Mouse (Mus musculus): ENCODE results near the gene Dusp12.

Gene Dusp12

DNA sequence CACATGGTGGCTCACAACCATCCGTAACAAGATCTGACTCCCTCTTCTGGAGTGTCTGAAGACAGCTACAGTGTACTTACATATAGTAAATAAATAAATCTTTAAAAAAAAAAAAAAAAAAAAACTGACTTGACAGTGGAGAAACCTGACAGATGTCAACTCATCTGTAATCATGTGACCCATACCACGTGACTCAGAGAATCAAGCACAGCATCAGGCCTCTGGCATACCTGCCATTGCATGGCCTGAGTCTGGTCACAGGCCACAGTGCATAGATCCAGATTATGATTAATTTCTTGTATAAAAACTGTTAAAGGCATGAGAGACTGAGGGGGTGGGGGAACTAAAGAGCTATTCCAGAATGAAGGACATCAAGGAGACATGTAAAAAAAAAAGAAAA lies 26.5 kb downstream of the Dusp12 start:
- no peak for DNase-seq

DNA sequence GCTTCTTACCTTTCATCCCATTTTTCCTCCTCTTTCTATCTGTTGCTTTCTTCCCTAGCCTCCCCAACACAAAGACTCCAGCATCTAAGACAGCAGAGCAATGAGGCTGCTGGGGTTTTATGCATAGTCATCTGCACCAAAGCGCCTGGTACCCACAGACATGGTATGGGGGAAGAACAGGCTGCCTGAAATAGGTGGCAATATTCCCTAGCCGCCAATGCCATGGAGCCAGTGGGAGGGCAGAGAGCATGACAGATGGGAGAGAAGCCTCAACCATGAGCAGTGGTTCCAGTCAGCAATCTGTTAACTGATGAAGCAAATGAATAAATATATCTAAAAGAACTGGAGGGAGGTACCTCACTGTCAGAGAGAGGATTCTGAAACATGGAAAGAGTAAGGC lies 28.0 kb downstream of the Dusp12 start:
- DNase-seq, result no peak

DNA sequence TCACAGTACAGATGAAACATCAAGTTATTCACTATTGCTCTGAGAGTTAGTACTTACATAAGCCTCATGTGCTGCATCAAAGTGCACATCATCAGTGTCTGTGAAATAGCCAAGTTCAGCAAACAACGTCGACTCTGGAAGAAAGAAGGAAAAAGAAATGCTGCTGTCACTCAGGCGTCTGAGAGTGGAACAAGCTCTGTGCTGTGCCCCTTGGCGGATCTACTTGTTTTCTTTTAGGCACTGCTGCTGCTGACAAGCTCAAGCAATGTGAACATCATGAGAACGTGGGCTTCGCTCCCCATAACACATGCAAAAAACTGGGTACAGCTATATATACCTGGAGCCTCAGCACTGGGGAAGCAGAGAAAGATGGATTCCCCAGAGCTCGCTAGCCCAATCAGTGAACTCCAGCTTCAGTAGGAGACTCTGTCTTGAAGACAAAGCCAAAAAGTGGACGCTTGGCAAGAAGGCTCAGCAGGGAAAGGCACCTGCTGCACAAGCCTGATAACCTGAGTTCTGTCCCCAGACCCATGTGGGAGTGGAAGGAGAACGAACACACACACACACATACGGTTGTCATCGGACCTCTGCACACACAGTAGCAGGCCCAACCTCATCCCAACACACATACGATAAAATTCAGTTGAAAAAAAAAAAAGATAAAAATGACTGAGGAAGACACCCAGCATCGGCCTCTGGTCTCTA lies 30.1 kb downstream of the Dusp12 start:
- no peak for DNase-seq

DNA sequence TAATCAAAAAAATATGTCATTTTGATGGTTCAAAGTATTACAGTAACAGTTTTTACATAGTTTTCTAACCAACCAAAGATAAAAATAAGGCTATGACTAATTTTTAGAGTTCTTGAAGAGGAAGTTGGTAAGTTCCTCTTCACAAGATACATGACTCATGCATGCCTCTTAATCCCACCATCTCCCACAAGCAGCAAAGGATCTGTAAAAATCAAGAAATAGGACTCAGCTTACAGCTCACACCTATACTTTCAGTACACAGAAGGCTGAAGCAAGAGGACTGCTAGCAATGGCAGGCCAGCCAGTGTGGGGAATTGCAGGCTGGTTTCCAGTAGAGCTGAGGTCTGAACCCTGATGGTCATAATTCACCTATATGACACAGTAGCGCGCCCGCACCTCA lies 31.7 kb downstream of the Dusp12 start:
- DNase-seq, result no peak

DNA sequence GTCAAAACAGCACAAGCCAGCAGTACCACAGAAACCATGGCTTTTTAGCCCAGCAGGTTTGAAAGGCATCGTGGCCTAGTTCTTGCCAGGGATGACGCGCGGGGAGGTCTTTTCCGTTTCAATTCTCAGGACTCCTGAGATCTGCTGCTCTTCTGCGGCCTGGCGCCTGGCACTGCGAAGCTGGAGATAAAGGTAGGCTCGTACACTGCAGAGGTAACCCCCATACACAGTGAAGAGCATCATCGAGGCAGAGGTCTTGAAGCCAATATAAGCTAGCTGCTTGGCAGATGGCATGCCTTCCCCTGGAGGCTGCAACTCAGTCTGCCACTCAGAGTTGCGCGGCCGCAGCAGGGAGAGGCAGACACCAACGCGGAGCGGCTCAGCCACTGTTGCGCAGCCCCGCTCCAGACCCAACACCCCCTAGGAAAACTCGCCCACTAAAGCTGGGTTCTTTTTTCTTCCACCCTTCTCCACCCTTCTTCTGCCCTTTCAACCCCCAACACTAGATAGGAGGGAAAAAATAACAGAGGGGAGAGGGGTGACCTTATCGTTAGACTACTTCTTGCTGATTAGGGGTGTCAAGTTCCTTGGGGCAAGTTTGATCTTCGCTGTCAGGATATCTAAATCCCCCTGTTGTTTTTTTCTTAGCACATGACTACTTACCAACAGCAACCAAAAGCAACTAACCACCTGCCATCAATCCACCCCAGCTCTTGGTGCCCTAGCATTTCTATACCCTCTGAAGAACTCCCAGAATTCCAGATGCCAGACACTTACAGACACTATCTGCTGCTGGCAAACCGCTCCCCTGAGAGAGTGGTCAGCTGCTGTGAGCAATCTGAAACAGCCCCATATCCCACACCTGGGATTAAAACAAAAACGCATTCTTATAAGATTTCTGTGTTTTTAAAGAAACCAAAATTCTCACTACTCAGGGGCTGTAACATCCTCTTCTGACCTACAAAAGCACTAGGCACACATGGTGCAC lies 34.4 kb downstream of the Dusp12 start:
- DNase-seq, result no peak

DNA sequence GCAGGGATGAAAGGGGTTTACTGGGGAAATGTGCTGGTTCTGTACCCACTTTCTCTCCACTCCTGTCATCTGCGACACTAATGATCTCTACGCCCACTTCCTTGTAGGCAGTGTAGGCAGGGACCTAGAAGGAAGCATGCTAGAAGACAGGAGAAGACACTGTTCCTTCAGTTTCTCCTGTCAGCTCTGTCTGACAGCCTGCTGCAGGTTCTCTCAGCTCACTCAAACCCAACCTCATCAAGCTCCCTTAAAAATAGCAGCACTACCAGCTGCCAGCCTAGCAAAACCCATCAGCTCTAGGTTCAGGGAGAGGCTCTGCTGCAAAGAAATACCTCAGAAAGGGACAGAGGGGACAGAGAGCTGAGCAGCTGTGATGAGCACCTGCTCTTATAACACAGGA lies 35.3 kb downstream of the Dusp12 start:
- no peak for DNase-seq

DNA sequence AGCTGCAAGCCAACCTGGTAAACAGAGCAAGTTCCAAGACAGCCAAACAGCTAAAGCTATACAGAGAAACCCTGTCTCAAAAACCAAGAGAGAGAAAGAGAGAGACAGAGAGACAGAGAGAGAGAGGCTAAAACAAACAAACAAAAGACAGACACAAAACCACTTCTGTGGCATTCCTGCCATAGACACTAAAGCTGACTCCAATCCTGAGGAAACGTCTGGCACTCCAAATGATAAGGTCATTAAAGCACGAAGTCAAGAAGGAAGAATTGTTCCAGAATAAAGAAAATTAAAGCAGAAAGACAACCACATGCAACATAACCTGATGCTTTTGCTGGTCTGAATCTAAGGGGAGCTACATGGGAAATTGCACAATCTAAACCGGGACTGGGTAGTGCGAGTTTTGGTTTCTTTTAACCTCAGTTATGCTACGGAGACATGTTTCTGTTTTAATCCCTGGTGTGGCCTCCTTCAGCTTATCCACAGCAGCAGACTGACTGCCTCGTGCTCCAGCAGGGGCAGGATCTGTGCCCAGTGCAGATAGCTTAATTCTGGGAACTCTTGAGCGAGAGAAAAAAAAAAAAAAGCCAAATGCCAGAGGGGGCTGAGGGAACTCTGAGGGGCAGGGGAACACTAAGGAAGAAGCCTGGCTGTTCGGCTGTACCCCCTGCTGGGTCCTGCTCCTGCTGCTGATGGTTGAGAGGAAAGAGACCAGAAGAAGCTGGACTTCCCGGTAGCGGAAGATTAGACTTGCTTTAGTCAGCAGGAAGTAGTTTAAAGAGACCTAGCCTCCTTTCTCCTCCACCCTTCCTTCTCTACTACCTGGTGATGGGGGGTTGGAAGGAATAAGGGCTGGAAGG lies 39.7 kb downstream of the Dusp12 start:
- no peak for DNase-seq

DNA sequence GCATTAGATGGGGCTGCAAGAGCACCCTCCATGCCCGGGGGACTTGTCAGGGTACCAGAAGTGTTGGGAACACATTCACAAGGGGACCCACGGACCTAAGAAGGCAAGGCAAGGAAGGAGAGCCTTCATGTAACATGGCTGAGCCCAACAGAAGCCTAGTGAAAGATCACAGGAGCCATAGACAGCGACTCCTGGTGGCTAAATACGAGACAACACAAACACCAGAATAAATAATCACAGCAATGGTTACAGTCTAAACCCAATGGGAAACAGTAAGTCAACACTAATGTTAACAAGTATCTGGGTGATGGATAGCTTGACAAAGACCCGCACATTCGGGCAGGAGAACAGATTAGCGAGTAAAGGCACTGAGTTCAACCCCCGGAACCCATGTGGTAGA lies 41.0 kb downstream of the Dusp12 start:
- no peak for DNase-seq

DNA sequence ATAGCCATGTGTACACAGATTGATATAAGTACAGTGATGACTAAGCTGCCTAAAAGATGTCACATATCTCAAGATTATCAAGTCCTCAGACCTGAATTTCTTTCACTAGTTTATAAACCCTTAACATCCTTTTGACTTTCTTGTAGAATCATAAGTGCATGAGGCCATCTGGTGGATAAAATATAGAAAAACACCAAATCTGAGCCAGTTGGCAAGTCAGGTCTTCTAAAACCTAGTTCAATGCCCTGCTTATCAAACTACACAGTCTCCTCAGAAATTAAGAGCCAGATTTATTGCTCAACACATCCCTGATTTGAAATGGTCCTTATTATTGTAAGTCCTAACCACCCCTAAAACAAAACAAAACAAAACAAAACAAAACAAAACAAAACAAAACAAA lies 45.7 kb downstream of the Dusp12 start:
- DNase-seq, result no peak

DNA sequence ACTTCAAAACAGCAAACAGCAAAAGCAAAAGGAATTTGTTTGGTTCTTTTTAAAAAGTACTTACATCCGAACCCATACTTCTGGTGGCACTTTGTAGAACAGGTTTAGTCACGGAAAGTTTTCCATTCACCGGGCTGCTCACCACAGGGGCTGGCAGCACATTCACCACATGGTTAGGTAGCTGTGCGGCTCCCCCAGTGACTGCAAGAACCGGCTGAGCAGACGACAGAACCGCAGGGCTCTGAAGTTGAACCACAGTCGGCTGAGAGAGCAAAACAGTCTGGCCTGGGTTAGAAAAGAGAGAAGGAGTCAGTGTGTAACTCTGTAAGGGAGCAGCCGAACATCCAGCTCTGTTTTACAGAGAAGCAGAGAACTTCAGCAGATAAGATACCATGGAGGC lies 50.6 kb downstream of the Dusp12 start:
- no peak for DNase-seq

DNA sequence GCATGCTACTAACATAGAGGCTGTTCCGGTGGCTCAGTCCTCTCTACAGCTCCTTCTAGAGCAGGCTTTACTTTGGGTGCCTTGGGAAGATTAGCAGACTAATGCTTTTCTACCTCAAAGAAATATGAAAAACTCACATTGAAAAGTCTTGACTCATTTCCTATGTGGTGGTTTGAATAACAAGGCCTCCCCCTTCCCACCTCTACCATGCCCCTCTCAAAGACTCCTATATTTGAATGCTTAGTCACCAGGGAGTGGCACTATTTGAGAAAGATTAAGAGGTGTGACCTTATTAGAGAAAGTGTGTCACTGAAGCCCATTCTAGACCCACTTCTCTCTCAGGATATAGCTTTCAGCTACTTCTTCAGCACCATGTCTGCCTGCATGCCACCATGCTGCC lies 55.6 kb downstream of the Dusp12 start:
- DNase-seq, result no peak

DNA sequence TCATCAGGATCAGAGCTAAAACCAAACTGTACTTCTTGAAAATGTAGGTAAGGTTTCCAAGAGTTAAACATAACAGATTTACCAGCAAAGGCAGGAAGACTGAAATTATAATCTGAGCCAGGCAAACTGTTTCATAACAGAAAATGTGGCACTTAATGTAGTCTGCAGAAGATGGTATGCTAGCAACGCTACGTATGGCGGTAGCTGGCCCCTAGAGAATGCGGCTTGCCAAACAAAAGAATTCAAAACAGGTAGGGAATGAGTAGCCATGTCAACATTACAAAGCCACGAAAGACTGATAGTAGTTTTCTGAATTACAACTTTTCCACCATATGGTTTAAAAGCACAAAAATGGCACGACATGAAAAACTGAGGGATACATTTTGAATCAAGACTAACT lies 56.0 kb downstream of the Dusp12 start:
- DNase-seq, result no peak

Measured in right cerebral cortex, postnatal 4 days (tissue).